Mouse (Mus musculus): ENCODE measurements around the gene Cfap52.

Gene Cfap52

GRCm38 (mm10) chr11:67965242-67965883, at the start of gene Cfap52:
Cfap52 (minus strand) TSS chr11:67965651.
- peak; percentile 80 to 82 for DNase-seq (ENCODE audit: low spot score in 2 of 2)

DNA sequence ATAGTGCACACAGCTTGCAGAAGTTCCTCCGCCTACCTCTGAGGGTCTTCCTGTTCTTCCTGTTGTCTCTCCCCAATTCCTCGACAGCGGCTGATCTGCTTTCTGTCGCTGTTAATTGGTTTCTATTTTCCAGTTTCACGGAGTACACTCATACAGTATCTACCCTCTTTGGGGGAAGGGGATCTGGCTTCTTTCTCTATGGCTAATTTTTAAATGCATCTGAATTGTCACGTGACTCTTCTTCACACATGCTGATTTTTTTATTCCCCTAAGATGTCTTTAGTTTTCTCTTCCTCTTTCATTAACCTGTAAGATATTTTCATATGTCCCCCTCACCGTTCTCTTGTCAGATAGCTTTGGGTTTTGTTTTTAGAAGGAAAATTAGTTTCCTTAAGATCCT, 46.8 kb upstream of the Cfap52 start:
- DNase-seq (ENCODE audit: low spot score in 2 of 2), result no peak

DNA sequence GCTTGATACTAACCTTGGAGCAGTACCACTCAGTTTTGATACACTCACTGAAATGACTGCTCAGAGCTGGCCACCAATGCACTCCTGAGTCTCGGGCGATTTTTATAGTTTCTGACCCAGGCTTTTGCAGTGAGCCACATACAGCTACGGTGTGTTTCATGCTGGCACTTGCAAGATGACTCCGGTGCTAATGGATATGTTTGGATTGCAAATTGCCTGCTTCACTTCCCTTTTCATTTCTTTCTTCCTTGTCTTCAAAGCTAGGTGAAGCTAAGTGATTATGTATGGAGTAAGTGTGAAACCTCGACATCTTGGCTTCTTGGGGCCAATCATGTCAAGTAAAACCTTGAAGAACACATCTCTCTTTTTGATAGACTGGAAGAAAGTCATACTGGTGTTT, 43.9 kb upstream of the Cfap52 start:
- DNase-seq (ENCODE audit: low spot score in 2 of 2), result no peak

- no peak for DNase-seq (ENCODE audit: low spot score in 2 of 2)
These were observed 42.2 kb upstream of the Cfap52 start for GRCm38 (mm10) chr11:68007645-68008044.

- no peak for DNase-seq (ENCODE audit: low spot score in 2 of 2)
These were observed 40.9 kb upstream of the Cfap52 start for GRCm38 (mm10) chr11:68006216-68006789.

- peak; percentile 15 to 41 for DNase-seq (ENCODE audit: low spot score in 2 of 2)
These were observed 38.7 kb upstream of the Cfap52 start for GRCm38 (mm10) chr11:68004191-68004590.

DNA sequence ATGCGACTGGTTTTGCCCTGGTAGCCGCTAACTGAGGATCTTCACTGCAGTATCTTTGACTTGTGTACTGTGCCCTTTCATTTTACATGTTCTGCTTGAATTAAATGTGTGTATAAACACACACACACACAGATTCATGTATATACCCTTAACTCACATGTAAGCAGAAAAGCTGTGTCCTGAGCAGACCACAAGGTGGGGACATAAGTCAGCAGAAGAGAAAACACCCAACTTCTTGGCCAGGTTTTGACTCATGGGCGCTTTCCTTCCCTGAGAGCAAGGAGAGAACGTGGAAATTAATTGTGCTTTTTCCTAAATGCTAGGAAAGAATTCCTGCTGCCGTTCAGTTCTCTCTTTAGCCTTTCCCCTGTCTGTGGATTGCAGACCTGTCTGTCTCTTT, 34.2 kb upstream of the Cfap52 start:
- no peak for DNase-seq (ENCODE audit: low spot score in 2 of 2)

GRCm38 (mm10) chr11:67998905-67999304, 33.5 kb upstream of the Cfap52 start:
- DNase-seq (ENCODE audit: low spot score in 2 of 2), result peak; percentile 9 to 42

DNA sequence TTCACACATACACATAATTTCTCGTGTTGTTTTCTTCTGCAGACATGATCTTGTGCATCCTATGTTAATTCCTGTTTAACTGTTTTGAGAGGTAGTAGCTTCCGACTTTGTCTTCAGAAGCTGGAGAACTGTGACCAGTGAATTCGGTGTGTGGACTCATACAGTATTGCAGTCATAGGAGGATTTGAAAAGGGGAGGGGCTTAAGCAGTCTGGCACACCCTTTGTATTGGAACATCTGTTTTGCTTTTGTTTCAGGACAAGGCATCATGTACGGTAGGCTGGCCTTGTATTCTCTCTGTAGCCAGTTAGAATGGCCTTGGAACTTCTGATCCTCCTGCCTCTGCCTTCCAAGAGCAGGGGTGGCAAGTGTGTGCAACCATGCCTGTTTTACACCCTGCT, 30.5 kb upstream of the Cfap52 start:
- no peak for DNase-seq (ENCODE audit: low spot score in 2 of 2)

DNA sequence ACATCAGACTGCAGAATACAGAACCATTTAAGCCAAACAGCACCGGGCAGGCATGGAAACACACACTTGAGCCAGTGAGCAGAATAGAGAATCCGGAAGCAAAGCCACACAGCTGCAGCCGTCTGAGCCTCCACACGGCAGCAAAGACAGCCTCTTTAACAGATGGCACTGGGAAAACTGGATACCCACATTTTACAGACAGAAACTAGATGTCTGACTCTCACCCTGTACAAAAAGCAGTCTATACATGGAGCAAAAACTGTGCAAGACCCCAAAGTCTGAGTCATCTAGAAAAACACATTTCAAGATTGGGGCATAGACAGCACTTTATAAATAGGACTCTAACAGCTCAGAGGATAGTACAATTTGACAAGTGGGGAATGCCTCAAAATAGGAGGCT, 25.8 kb upstream of the Cfap52 start:
- peak in 1 of 2 experiments; percentile 20 for DNase-seq (ENCODE audit: low spot score in 2 of 2)

DNA sequence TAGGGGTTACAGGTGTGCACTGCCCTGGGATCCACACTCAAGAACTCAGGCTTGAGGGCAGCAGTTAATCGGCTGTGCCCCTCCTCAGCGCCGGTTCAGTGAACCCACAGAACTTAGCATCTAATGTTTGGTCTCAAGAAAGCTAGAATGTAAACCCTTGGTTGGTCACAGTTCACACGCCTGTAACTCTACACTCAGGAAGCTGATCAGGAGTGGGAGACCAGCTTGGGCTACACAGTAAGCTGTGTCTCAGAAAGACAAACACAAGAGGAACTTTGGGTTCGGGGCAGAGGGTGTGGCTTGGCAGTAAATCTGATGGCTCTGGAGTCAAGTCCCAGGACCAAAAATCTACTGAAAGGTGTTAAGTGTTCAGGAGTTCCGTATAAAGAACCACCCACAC, 18.1 kb upstream of the Cfap52 start:
- no peak for DNase-seq (ENCODE audit: low spot score in 2 of 2)

DNA sequence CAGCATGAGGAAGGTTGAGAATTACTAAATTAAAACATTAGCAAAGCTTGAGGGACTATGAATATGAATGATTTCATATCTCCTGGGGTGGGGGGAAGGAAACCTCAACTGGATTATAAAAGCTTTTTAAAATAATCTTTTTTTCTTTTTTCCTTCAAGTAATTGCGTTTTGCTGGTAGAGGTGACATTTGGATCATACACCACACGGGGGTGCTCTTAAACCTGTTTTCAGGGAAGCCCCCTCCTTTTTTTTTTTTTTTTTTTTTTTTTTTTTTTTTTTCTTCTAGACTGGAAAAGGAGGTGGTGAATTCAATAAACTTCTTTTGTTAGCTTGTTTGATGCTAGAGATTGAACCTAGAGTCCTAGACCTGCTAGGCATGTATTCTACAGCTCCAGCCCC, 9.8 kb upstream of the Cfap52 start:
- DNase-seq (ENCODE audit: low spot score in 2 of 2), result no peak

DNA sequence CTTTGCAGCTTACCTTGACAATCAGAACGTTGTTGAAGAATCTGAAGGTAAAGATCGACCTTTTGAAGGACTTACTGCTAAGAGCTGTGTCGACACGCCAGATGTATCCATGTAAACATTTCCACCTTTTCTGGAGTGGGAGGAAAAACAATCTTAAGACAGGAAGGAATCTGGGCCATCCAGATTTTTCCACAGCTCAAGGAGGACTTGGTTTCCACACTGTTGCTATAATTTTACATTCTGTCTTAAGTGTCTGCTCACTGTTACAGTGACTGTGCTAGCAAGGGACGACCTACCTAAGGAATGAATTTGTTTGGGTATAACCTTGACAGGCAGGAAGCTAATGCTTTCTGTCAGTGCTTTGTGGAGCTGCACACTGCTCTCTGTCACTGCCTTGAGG, 7.8 kb upstream of the Cfap52 start:
- DNase-seq (ENCODE audit: low spot score in 2 of 2), result no peak

DNA sequence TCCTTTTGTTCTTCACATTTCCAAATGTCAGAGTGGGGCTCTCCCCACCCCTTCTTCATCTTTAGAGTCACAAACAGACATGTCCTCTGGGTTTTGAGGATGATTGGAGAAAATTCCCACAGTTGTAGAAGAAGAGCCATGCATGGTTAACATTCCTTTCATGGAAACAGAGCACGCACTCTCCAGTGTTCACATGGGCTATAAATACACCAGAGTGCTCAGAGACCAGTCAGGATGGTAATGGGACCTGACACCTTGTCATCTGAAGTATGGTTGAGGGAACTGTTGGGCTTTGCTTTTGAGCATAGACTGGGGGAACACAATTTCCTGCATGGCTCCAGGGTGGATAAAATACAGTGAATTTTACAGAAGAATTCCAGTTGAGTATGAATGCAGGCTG, 7.2 kb upstream of the Cfap52 start:
- DNase-seq (ENCODE audit: low spot score in 2 of 2), result no peak

- no peak for DNase-seq (ENCODE audit: low spot score in 2 of 2)
These were observed 2.4 kb upstream of the Cfap52 start for GRCm38 (mm10) chr11:67967831-67968230.

- peak; percentile 76 to 87 for DNase-seq (ENCODE audit: low spot score in 2 of 2)
These were observed 741 bp upstream of the Cfap52 start, which contains the start of gene Stx8 for GRCm38 (mm10) chr11:67965905-67966878. Stx8 (plus strand) TSS chr11:67966193.

DNA sequence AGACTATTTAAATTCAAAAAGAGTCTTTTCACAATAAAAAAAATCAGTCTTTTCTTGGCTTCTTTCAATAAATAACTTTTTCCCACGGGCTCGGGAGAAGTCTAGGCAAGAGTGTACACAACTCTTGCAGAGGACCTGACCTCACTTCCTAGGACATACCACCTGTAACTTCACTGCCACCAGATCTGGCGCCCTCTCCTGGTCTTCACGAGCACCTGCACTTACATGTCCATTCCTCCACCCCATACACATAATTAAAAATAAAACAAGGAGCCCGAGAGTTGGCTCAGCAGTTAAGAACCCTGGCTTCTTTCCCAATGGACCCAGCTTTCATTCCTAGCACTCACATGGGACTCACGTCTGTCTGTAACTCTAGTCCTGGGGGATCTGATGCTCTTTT, 1.3 kb downstream of the Cfap52 start:
- no peak for DNase-seq (ENCODE audit: low spot score in 2 of 2)

DNA sequence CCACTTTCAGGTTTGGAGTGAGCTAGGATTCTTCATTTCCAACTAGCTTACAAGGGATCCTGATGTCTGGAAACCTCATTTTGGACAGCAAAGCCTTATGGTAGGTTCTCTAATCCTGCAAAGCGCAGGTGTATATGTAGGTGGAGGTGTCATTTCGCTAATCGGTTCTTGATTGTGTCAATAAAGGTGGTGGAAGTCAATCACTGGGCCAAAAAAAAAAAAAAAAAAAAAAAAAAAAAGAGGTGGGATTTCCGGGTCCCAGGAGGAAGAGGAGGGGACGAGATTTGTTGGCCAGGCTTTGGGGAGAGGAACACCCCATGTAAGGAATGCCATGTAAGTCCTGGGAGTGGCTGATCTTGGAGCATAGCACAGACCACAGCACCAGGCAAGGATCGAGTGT, 11.0 kb downstream of the Cfap52 start:
- DNase-seq (ENCODE audit: low spot score in 2 of 2), result no peak

DNA sequence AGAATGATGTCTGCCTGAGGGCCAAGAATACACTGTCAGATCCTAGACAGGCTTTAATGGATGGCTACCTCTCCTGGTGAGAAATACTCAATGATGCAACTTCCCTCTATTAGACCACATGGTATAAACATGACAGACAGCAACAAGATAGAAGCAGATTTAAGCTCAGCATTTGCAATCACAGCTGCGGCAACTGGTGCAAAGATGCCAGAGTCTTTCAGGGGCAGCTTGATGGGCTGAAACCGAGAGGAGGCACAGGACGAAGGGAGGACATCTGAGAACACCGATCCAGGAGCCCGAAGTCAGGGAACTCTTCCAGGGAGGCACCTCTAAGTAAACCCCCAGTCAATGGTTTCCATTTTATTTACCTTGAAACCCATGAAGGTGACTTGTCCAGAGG, 11.8 kb downstream of the Cfap52 start:
- no peak for DNase-seq (ENCODE audit: low spot score in 2 of 2)

DNA sequence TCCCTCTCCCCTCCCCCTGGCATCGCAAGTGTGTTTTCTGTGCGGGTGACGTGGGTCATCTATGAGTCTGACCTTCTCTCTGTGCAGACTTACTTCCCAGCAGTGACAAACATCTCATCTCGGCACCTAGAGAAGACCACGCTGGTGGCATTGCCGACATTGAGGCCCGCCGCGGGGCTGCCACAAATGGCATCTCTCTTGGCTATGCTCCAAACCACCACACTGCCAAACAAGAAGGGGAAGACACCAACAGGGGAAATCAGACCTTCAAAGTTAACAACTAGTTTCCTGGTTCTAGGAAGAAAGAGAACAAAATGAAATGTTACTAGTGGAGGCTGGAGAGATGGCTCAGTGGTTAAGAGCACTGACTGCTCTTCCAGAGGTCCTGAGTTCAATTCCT, 16.0 kb downstream of the Cfap52 start:
- no peak for DNase-seq (ENCODE audit: low spot score in 2 of 2)

DNA sequence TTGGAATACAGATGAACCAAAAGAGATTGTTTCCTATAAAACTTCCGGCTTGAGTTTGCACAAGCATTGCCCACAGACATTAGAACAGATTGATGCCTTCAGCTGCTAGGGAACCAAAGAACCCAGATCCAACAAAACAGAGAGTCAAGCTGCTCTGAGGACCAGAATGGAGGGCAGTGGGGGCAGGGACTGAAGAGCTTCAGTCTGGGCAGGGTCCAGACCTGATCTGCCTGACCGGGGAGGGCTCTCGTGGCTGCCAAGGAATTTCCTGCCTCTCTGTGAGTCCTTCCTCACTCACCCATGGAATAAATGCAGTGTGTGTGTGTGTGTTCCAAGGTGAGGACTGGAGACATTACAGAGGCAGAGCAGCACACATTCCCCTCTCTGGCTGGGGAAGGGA, 17.2 kb downstream of the Cfap52 start:
- DNase-seq (ENCODE audit: low spot score in 2 of 2), result no peak

DNA sequence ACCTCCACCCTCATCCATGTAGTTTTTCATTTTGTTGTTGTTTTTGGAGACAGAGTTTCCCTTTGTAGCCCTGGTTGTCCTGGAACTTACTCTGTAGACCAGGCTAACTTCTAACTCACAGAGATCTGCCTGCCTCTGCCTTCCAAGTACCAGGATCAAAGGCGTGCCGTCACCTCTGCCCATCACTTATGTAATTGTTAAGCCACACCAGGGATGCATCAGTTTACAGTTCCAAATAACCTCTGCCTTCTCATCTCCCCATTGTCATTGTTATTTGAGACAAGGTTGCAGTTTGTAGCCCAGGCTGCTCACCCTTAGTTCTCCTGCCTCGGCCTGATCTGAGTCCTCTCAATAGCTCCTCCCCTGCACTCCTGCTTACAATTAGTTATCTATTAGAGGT, 33.3 kb downstream of the Cfap52 start:
- DNase-seq (ENCODE audit: low spot score in 2 of 2), result no peak
